Mouse (Mus musculus) stomach, postnatal 0 days (tissue): Measurements from ENCODE around the gene Pfkfb3. TPM values are rescaled to one million over a fixed set of nuclear protein-coding genes. Genes with fewer than 3 reads are reported as not detected.
"Not testable (repeated sequence)": the region's sequence is repeated elsewhere in the genome, so short reads cannot be mapped to it uniquely, and the experiment has no call there.

ENCODE experiments used
- ATAC-seq: fragments of 200-750 bp; cut with Nextera tagmentation; 2 replicates; pipeline ENCODE4 v1.8.0; 2017; ENCODE audit not compliant: low FRiP score, low TSS enrichment
- DNase-seq: peaks from one replicate; pipeline ENCODE4 v3.0.0-alpha.2; 2016; ENCODE audit warnings: low spot score
- H3K27ac ChIP-seq: fragments of 300-500 bp; sonication (generic); replicated peaks from 2 replicates; pipeline ENCODE4 v1.5.1; 2014; ENCODE audit warnings: mild to moderate bottlenecking, control low read depth
- H3K27me3 ChIP-seq: fragments of 300-500 bp; sonication (generic); 2 replicates; pipeline ENCODE4 v1.6.1; 2014; ENCODE audit warnings: low read length; ENCODE audit not compliant: control insufficient read depth, insufficient read depth
- H3K36me3 ChIP-seq: fragments of 300-500 bp; sonication (generic); 2 replicates; pipeline ENCODE4 v1.6.1; 2014; ENCODE audit warnings: low read length, mixed read lengths; ENCODE audit not compliant: control insufficient read depth, insufficient read depth
- H3K4me1 ChIP-seq: fragments of 300-500 bp; sonication (generic); replicated peaks from 2 replicates; pipeline ENCODE4 v1.6.1; 2014; ENCODE audit warnings: antibody characterized with exemption; ENCODE audit not compliant: control insufficient read depth, insufficient read depth
- H3K4me2 ChIP-seq: fragments of 300-500 bp; sonication (generic); replicated peaks from 2 replicates; pipeline ENCODE4 v1.6.1; 2014; ENCODE audit warnings: low read depth, mild to moderate bottlenecking, control low read depth, moderate library complexity
- H3K4me3 ChIP-seq: fragments of 300-500 bp; sonication (generic); 2 replicates; pipeline ENCODE4 v1.5.1; 2014; ENCODE audit warnings: low read depth, low read length, control low read depth
- H3K9ac ChIP-seq: fragments of 300-500 bp; sonication (generic); 2 replicates; pipeline ENCODE4 v1.6.1; 2014; ENCODE audit warnings: mild to moderate bottlenecking, low read length, control low read depth, mixed read lengths
- H3K9me3 ChIP-seq: fragments of 300-500 bp; sonication (generic); 2 replicates; pipeline ENCODE4 v1.6.1; 2016; ENCODE audit warnings: low read length; ENCODE audit not compliant: control insufficient read depth
- CTCF ChIP-seq: IDR thresholded peaks from 2 replicates; pipeline ENCODE4 v1.5.1; 2016; ENCODE audit warnings: antibody characterized with exemption, low read depth, mild to moderate bottlenecking, moderate library complexity
- EP300 ChIP-seq: optimal IDR thresholded peaks from 2 replicates; pipeline ENCODE3; 2016; ENCODE audit warnings: antibody characterized with exemption
- WGBS: fragments of 180-500 bp; shearing (Covaris S2); extraction: QIAGEN DNeasy Blood & Tissue Kit; methylation state at CpG from one replicate; pipeline ENCODE4 v1.1.7; 2014; 5-methylcytosine and 5-hydroxymethylcytosine counted together
- polyA plus RNA-seq: library from polyadenylated mRNA; unstranded; fragments of >200 nt; fragmentation: Nextera tagmentation; extraction: Ambion mirVana; gene quantifications from 2 replicates; pipeline ENCODE4 v1.2.1, GENCODE M21; 2015

Gene Pfkfb3
- polyA plus RNA-seq, 1 experiment from 2014 or later: 5.5 TPM

DNA sequence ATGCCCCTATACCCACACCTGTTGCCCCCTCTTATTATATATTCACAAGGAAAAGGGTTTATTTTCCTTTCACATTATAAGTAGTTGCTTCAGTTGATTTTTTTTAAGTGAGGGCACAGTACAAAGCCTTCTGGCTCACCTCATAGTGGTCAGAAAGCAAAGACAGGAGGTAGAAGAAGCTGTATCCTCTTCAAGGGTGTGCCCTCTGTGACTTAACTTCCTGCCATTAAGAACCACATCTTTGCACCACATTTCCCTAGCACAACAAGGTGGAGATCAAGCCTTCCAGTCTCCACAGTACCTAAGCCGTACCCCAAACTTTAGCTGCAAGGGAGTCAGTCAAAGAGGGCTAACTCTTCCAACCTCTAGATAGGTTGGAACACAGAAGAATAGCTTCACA lies 11.8 kb downstream of the Pfkfb3 start:
- ATAC-seq: no peak
- Histone ChIP-seq H3K9me3 (no peaks in the 10 kb centered on the region), H3K4me1 (no peaks in the 10 kb centered on the region), H3K27ac (no peak overlapping the region), H3K36me3 (no peaks in the 10 kb centered on the region), H3K9ac (no peak overlapping the region), H3K4me3 (no peak overlapping the region), H3K4me2 (no peak overlapping the region), H3K27me3 (no peaks in the 10 kb centered on the region)
- no peak for TF ChIP-seq EP300
- TF ChIP-seq CTCF: no peak
- no peak for DNase-seq
- WGBS: 97% methylated on average over 1 of the region's 1 CpGs

DNA sequence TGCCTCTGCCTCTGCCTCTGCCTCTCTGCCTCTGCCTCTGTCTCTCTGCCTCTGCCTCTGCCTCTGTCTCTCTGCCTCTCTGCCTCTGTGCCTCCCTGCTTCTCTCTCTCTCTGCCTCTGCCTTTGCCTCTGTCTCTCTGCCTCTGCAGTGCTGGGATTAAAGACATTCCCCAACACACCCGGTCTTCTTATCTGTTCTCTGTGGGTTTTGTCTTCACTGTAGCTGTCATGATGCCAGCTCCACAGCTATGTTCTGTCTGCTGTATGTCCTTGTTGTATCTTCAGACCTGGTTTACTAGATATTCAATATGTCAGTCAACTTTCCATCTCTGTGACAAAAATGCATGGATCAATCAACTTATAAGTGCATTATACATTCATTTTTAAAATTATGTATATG lies 12.3 kb downstream of the Pfkfb3 start:
- H3K36me3 ChIP-seq, H3K27me3 ChIP-seq, ATAC-seq, H3K4me1 ChIP-seq, H3K4me2 ChIP-seq, H3K9me3 ChIP-seq, H3K27ac ChIP-seq, H3K4me3 ChIP-seq, DNase-seq, H3K9ac ChIP-seq: not testable (repeated sequence)
- 86% methylated on average over 1 of the region's 1 CpGs for WGBS

DNA sequence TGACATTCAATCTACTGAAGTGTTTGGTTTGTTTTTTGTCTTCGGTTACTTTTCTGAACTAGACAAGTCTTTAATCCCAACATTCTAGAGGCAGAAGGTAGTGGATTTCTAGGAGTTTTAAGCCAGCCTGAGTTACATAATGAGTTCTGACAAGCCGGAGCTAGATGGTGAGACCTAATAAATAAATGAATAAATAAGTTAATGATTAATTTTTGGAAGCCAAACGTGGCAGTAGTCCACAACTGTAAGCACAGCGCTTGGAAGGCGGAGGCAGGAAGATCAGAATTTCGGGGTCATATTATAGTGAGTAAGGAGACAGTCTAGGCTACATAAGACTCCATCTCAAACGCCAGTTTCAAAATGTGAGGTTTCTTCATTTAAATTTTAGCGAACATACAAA lies 17.9 kb downstream of the Pfkfb3 start:
- no peak for DNase-seq
- Histone ChIP-seq H3K4me3 (peak overlapping the region; percentile 44), H3K9ac (no peak overlapping the region), H3K4me1 (no peaks in the 10 kb centered on the region), H3K4me2 (peak overlapping the region; percentile 69), H3K27ac (no peak overlapping the region), H3K9me3 (no peaks in the 10 kb centered on the region), H3K27me3 (no peaks in the 10 kb centered on the region), H3K36me3 (no peaks in the 10 kb centered on the region)
- WGBS: 61% methylated on average over 8 of the region's 8 CpGs
- no peak for TF ChIP-seq CTCF
- TF ChIP-seq EP300: no peak
- ATAC-seq: no peak

DNA sequence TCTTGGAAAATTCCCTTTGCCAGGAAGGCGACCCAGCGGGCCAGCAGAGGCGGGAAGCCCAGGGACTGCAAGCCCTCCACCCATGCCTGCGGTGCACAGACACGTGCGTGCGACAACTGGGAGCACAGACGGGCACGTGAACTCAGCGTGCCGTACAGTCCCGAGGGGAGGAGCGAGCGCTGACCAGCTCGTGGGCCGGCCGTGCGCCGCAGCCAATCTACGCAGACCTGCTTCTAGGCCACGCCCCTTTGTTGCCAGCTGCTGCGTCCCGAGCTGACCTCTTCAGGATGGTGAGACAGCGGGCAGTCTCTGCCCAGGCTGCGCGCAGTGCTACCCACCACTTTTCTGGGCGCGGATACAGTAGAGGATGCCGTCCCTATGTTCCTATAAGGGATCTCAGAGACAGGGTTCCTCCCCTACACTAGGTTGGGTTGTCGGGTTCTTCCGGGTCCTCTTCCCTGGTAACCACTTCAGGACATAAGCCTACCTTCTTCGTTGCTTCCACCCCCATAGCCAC lies 18.4 kb downstream of the Pfkfb3 start:
- H3K27me3 ChIP-seq: no peaks in the 10 kb centered on the region
- no peaks in the 10 kb centered on the region for H3K4me1 ChIP-seq
- TF ChIP-seq EP300 (no peak), CTCF (peak; percentile 20; the same call in 1 of the 2 replicates)
- peak overlapping the region; percentile 44 for H3K4me3 ChIP-seq
- DNase-seq (peak; percentile 95), ATAC-seq (peak; percentile 99)
- peak overlapping the region; percentile 69 for H3K4me2 ChIP-seq
- WGBS: under 1% methylated on average over 32 of the region's 32 CpGs
- no peaks in the 10 kb centered on the region for H3K36me3 ChIP-seq
- no peaks in the 10 kb centered on the region for H3K9me3 ChIP-seq
- no peak overlapping the region; the same call in 1 of the 2 replicates for H3K27ac ChIP-seq
- peak overlapping the region; percentile 63 for H3K9ac ChIP-seq

DNA sequence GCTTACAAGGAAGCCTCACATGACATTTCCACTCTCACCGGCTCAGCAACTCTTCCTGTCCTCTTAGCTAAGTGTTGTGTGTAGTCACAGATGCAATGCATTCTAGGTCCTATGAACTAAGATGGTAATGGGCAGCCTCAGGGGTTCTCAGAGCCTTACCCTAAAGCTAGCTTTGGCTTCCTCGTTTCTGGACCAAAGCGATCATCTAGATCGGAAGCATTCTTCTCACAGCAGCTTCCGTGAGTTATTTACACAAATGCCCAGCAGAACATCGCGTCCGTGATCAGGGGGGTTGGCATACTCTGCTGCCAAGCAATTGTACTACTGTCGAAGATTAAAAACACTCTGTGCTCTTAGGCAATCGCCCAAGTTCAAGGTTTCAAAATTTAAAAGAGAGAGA lies 19.1 kb downstream of the Pfkfb3 start:
- H3K27me3 ChIP-seq: no peaks in the 10 kb centered on the region
- TF ChIP-seq EP300 (no peak), CTCF (no peak)

DNA sequence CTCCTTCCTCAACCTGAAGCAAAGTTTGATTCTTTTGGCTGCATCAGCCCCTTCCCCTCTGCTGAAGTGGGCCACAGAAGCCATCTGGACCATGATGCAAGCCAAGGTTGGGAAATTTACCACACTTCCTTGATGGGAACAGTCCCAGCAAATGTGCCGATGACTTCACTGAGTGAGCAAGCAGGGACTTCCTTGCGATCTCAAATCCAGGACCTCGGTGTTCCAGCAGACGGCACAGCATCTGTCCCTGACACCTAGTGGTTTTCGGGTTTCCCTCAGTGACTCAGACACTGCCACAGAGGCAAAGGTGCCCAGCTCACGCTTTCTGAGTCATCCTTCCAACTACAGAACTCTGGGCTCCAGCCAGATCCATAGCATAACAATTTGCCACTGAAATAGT lies 23.8 kb downstream of the Pfkfb3 start:
- TF ChIP-seq CTCF (no peak), EP300 (no peak)
- Histone ChIP-seq H3K9me3 (no peaks in the 10 kb centered on the region), H3K4me2 (no peak overlapping the region), H3K4me3 (no peak overlapping the region), H3K27ac (no peak overlapping the region), H3K27me3 (no peaks in the 10 kb centered on the region), H3K36me3 (no peaks in the 10 kb centered on the region), H3K4me1 (no peaks in the 10 kb centered on the region), H3K9ac (no peak overlapping the region)
- ATAC-seq (no peak), DNase-seq (no peak)
- WGBS: 66% methylated on average over 6 of the region's 6 CpGs

More for the DNA sequence above, 19.1 kb downstream of the Pfkfb3 start:
- peak; percentile 39 for ATAC-seq
- peak overlapping the region; percentile 40; the same call in 1 of the 2 replicates for H3K27ac ChIP-seq
- H3K9ac ChIP-seq: peak overlapping the region; percentile 63
- no peaks in the 10 kb centered on the region for H3K4me1 ChIP-seq
- peak overlapping the region; percentile 69 for H3K4me2 ChIP-seq
- DNase-seq: peak; percentile 20
- 10% methylated on average over 10 of the region's 10 CpGs for WGBS
- peak overlapping the region; percentile 44 for H3K4me3 ChIP-seq
- no peaks in the 10 kb centered on the region for H3K9me3 ChIP-seq
- no peaks in the 10 kb centered on the region for H3K36me3 ChIP-seq
